Mouse (Mus musculus) liver, postnatal 0 days (tissue): ENCODE measurements around the gene Mex3b.

ENCODE experiments used
- CTCF ChIP-seq: sonication (generic); IDR thresholded peaks from 2 replicates; pipeline ENCODE4 v1.5.1; 2016; ENCODE audit warnings: antibody characterized with exemption, low read depth
- EP300 ChIP-seq: IDR thresholded peaks from 2 replicates; pipeline ENCODE4 v1.6.1; 2016; ENCODE audit warnings: antibody characterized with exemption, low read depth, mild to moderate bottlenecking

DNA sequence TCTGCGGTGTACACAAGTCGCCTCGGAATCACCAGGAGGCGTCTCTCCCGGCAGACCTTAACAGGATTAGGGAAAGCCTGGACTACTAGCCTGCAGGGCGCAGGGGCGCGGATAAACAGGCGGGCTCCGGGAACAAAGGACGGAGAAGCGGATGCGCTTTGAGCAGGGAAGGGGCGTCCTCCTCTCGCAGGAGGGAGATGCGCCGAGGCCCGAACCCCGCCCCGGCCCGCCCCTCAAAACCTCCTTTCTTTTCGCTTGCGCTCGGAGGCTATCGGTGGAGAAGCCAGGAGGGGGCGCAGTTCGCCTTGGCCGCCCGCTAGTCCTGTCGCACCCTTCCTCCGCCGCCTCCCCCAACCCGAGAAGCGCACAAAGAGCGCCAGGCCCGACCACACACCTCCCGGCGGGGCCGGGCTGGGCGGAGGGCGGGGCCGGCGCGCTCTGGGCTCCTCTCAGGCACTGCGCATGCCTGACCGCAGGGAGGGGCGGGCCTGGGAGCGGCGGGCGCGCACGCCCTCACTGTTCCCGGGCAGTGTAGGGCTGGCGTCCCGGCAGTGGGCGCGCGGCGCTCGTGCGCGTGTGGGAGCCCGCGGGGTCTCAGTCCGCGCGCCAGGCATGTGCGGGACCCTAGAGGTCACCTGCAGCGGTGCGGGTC, 1.2 kb upstream of the Mex3b start:
- TF ChIP-seq CTCF = peak; percentile 80
- TF ChIP-seq EP300 = no peak
